Mouse (Mus musculus): ENCODE data around the gene Hcn2.

GRCm38 (mm10) chr10:79780664-79781015 lies 64.2 kb downstream of the Hcn2 start:
- TF ChIP-seq POLR2A (IDR thresholded peaks at IDR 0.05; ENCODE audit: extremely low read depth, insufficient read depth, low read length) (no peak), CTCF (IDR thresholded peaks at IDR 0.05; ENCODE audit: low read depth, low read length) (no peak)

Data from liver, adult 2 months (tissue).